Mouse (Mus musculus) CH12.LX (cell line): Measurements from ENCODE around the gene Gm20388. TPM values are rescaled to one million over a fixed set of nuclear protein-coding genes. Genes with fewer than 3 reads are reported as not detected.

ENCODE experiments used
- DNase-seq: peaks from one replicate; pipeline ENCODE4 v3.0.0-alpha.2; 2013; ENCODE audit errors: extremely low read depth
- H3K27ac ChIP-seq: 2 replicates; pipeline ENCODE4 v1.5.1; 2012; ENCODE audit warnings: low read depth, mild to moderate bottlenecking, control low read depth, moderate library complexity; ENCODE audit not compliant: insufficient read depth
- H3K27me3 ChIP-seq: replicated peaks from 2 replicates; pipeline ENCODE3; 2012; ENCODE audit warnings: inconsistent platforms
- H3K36me3 ChIP-seq, 2 experiments: replicated peaks in 1 of 2; 2 replicates each; pipeline versions ENCODE3 to v1.6.1; 2012; ENCODE audit warnings: inconsistent platforms in 1 of 2, low read length in 1 of 2, mild to moderate bottlenecking in 1 of 2, mixed read lengths in 1 of 2, moderate library complexity in 1 of 2; ENCODE audit not compliant: control insufficient read depth in 1 of 2, insufficient read depth in 1 of 2
- H3K4me1 ChIP-seq, 2 experiments: 2 replicates each; pipeline ENCODE4 v1.6.1; 2012; ENCODE audit warnings: inconsistent platforms in 1 of 2, moderate library complexity in 1 of 2; ENCODE audit not compliant: insufficient read depth in 2 of 2, control insufficient read depth in 1 of 2
- H3K4me2 ChIP-seq: 2 replicates; pipeline ENCODE4 v1.6.1; 2012; ENCODE audit warnings: low read depth, mild to moderate bottlenecking, control low read depth; ENCODE audit not compliant: poor library complexity, insufficient read depth, severe bottlenecking
- H3K4me3 ChIP-seq, 3 experiments: fragments of 150-350 bp in 1 of 3; sonication (generic) in 1 of 3; replicated peaks in 1 of 3; 2 replicates each; pipeline versions ENCODE3 to v1.5.1; 2011 to 2012; ENCODE audit warnings: low read depth in 2 of 3, low read length in 2 of 3, mild to moderate bottlenecking in 2 of 3, moderate library complexity in 2 of 3, control low read depth in 1 of 3, improper control_type of control experiment in 1 of 3, inconsistent platforms in 1 of 3, mixed read lengths in 1 of 3; ENCODE audit not compliant: poor library complexity in 1 of 3
- H3K79me2 ChIP-seq: replicated peaks from 2 replicates; pipeline ENCODE4 v1.6.1; 2012; ENCODE audit warnings: mild to moderate bottlenecking, moderate library complexity; ENCODE audit not compliant: control insufficient read depth, poor library complexity, insufficient read depth, severe bottlenecking; ENCODE audit errors: extremely low read depth
- H3K9ac ChIP-seq: 2 replicates; pipeline ENCODE4 v1.6.1; 2012; ENCODE audit warnings: low read depth, mild to moderate bottlenecking, control low read depth, moderate library complexity; ENCODE audit not compliant: insufficient read depth
- H3K9me3 ChIP-seq: replicated peaks from 2 replicates; pipeline ENCODE3; 2012; ENCODE audit warnings: low read length, inconsistent platforms, mixed read lengths
- CHD1 ChIP-seq: IDR thresholded peaks from 2 replicates; pipeline ENCODE4 v1.6.1; 2012; ENCODE audit warnings: low read depth, low read length, improper control_type of control experiment, inconsistent platforms
- CTCF ChIP-seq, 2 experiments: IDR thresholded peaks in 1 of 2; conservative IDR thresholded peaks in 1 of 2; 2 replicates each; pipeline ENCODE4 v1.5.1; 2011 to 2012; ENCODE audit warnings: low read depth in 2 of 2, low read length in 2 of 2, improper control_type of control experiment in 1 of 2, inconsistent platforms in 1 of 2, mild to moderate bottlenecking in 1 of 2, moderate library complexity in 1 of 2
- EP300 ChIP-seq: IDR thresholded peaks from 2 replicates; pipeline ENCODE4 v1.6.1; 2011; ENCODE audit warnings: low read length, improper control_type of control experiment
- ETS1 ChIP-seq: conservative IDR thresholded peaks from 2 replicates; pipeline ENCODE4 v1.6.1; 2012; ENCODE audit warnings: low read depth, mild to moderate bottlenecking, inconsistent platforms, low read length, improper control_type of control experiment, moderate library complexity
- HCFC1 ChIP-seq: IDR thresholded peaks from 2 replicates; pipeline ENCODE4 v1.6.1; 2012; ENCODE audit warnings: low read depth, mild to moderate bottlenecking, inconsistent platforms, low read length, improper control_type of control experiment
- IRF4 ChIP-seq: IDR thresholded peaks from 2 replicates; pipeline ENCODE4 v1.6.1; 2014; ENCODE audit warnings: low read depth, mild to moderate bottlenecking, inconsistent platforms, low read length, improper control_type of control experiment
- JUND ChIP-seq: conservative IDR thresholded peaks from 2 replicates; pipeline ENCODE4 v1.6.1; 2011; ENCODE audit warnings: low read depth, low read length, improper control_type of control experiment
- KAT2A ChIP-seq: IDR thresholded peaks from 2 replicates; pipeline ENCODE4 v1.6.1; 2012; ENCODE audit warnings: low read length, improper control_type of control experiment, inconsistent platforms; ENCODE audit not compliant: insufficient replicate concordance
- MAX ChIP-seq: IDR thresholded peaks from 2 replicates; pipeline ENCODE4 v1.6.1; 2011; ENCODE audit warnings: low read length, improper control_type of control experiment
- PAX5 ChIP-seq: IDR thresholded peaks from 2 replicates; pipeline ENCODE4 v1.6.1; 2012; ENCODE audit warnings: low read length, inconsistent platforms, mixed read lengths
- POLR2AphosphoS2 ChIP-seq: IDR thresholded peaks from 2 replicates; pipeline ENCODE4 v1.6.1; 2011; ENCODE audit warnings: low read depth, low read length, improper control_type of control experiment
- RAD21 ChIP-seq: IDR thresholded peaks from 2 replicates; pipeline ENCODE4 v1.6.1; 2011; ENCODE audit warnings: low read depth, mild to moderate bottlenecking, low read length, improper control_type of control experiment, moderate library complexity
- SIN3A ChIP-seq: IDR thresholded peaks from 2 replicates; pipeline ENCODE4 v1.6.1; 2012; ENCODE audit warnings: low read length, improper control_type of control experiment, inconsistent platforms
- SMC3 ChIP-seq: IDR thresholded peaks from 2 replicates; pipeline ENCODE4 v1.6.1; 2011; ENCODE audit warnings: low read depth, low read length, improper control_type of control experiment
- ZKSCAN1 ChIP-seq: IDR thresholded peaks from 2 replicates; pipeline ENCODE4 v1.6.1; 2012; ENCODE audit warnings: low read depth, inconsistent platforms, low read length, improper control_type of control experiment, borderline replicate concordance
- ZMIZ1 ChIP-seq: IDR thresholded peaks from 2 replicates; pipeline ENCODE4 v1.6.1; 2012; ENCODE audit warnings: low read depth, mild to moderate bottlenecking, inconsistent platforms, low read length, improper control_type of control experiment
- dilution Hi-C: fragments of 300-500 bp; cut with MboI; formaldehyde crosslinking; loops from 2 replicates; pipeline ENCODE4 v1.14.3; 2020; ENCODE audit warnings: low sequenced_read_pairs; ENCODE audit not compliant: extremely low pct_unique_long_range_greater_than_20kb, extremely low pct_ligation_motif_present
- in situ Hi-C: fragments of 300-500 bp; cut with MboI; formaldehyde crosslinking; loops from 3 replicates; pipeline ENCODE4 v1.14.3; 2019; ENCODE audit warnings: low sequenced_read_pairs, low pct_ligation_motif_present, low pct_unique_long_range_greater_than_20kb, mixed read lengths
- polyA plus RNA-seq: library from polyadenylated mRNA; unstranded; fragments of >175 nt; gene quantifications from 2 replicates; pipeline ENCODE4 v1.2.1, GENCODE M21; 2012; ENCODE audit warnings: low read depth; ENCODE audit not compliant: insufficient read length
- total RNA-seq, 2 experiments: library from RNA; depleted of rRNA; stranded (reverse); fragments of 300-350 nt in 1 of 2; fragments of >200 nt in 1 of 2; gene quantifications; 2 replicates each; pipeline ENCODE4 v1.2.3; 2012 to 2014

Gm20388 gene
- total and polyA plus RNA-seq, 3 experiments = 14.8 to 26.3 (median 22.2) TPM

GRCm38 (mm10) chr8:122074977-122075376 is 2164.3 kb downstream of the Gm20388 start:
- peaks cover 96% of the 10 kb centered on the region for H3K27me3 ChIP-seq
- dilution Hi-C loops (no loop called here), in situ Hi-C loops (no loop called here)

GRCm38 (mm10) chr8:122076183-122076842 is 2165.7 kb downstream of the Gm20388 start:
- no peaks in the 10 kb centered on the region for H3K79me2 ChIP-seq
- H3K27me3 ChIP-seq = peaks cover 94% of the 10 kb centered on the region
- TF ChIP-seq KAT2A (no peak), PAX5 (no peak), CHD1 (no peak), POLR2AphosphoS2 (no peak), JUND (no peak)
- TF ChIP-seq, all 38 proteins: peak for 0
- Histone ChIP-seq H3K36me3 (no peaks in the 10 kb centered on the region), H3K4me2 (no peak overlapping the region), H3K27ac (no peak overlapping the region), H3K4me1 (no peaks in the 10 kb centered on the region; a peak in 2 of 4 replicates), H3K4me3 (no peak overlapping the region), H3K9me3 (no peaks in the 10 kb centered on the region), H3K9ac (no peak overlapping the region)
- dilution Hi-C loops (no loop called here), in situ Hi-C loops (no loop called here)
- no peak for DNase-seq

More at GRCm38 (mm10) chr8:122074977-122075376, 2164.3 kb downstream of the Gm20388 start:
- no peak overlapping the region for H3K4me3 ChIP-seq
- no peak overlapping the region for H3K9ac ChIP-seq
- H3K4me2 ChIP-seq = no peak overlapping the region
- no peaks in the 10 kb centered on the region; a peak in 1 of 4 replicates for H3K4me1 ChIP-seq
- TF ChIP-seq SMC3 (no peak), CTCF (conservative IDR thresholded peaks at IDR 0.05 in 1 of 2, IDR thresholded peaks at IDR 0.05 in 1 of 2; ENCODE audit: low read depth in 2 of 2, low read length in 2 of 2) (peak in 1 of 2 experiments; percentile 20; a peak in 2 of 4 replicates), IRF4 (no peak), PAX5 (no peak)
- no peaks in the 10 kb centered on the region for H3K36me3 ChIP-seq
- H3K27ac ChIP-seq = no peak overlapping the region
- no peaks in the 10 kb centered on the region for H3K9me3 ChIP-seq
- DNase-seq = no peak
- H3K79me2 ChIP-seq = no peaks in the 10 kb centered on the region

GRCm38 (mm10) chr8:122078321-122078720 is 2167.7 kb downstream of the Gm20388 start:
- no peaks in the 10 kb centered on the region for H3K79me2 ChIP-seq
- no peak overlapping the region for H3K4me2 ChIP-seq
- no peak for DNase-seq
- no peak overlapping the region for H3K4me3 ChIP-seq
- TF ChIP-seq ZKSCAN1 = no peak
- no peak for TF ChIP-seq RAD21
- TF ChIP-seq MAX = no peak
- no peak for TF ChIP-seq EP300
- TF ChIP-seq ETS1 = no peak
- TF ChIP-seq HCFC1 = no peak
- no peak for TF ChIP-seq SIN3A
- no peak for TF ChIP-seq ZMIZ1
- H3K9me3 ChIP-seq = no peaks in the 10 kb centered on the region
- H3K27ac ChIP-seq = no peak overlapping the region
- H3K27me3 ChIP-seq = peaks cover 94% of the 10 kb centered on the region
- dilution Hi-C loops = no loop called here
- in situ Hi-C loops = no loop called here
- no peak overlapping the region for H3K9ac ChIP-seq
- H3K36me3 ChIP-seq = no peaks in the 10 kb centered on the region
- no peaks in the 10 kb centered on the region; a peak in 2 of 4 replicates for H3K4me1 ChIP-seq
